Mouse (Mus musculus) thymus, adult 2 months (tissue): ENCODE measurements at regions not wholly inside any gene's neighbourhood (a gene's known extent, or its start where the extent isn't known, plus 50 kb on each side); places are given as distances from the start of the nearest gene placed in this dataset.

ENCODE experiments used
- DNase-seq: peaks from one replicate; pipeline ENCODE4 v3.0.0; 2021
- H3K27ac ChIP-seq: fragments of 200-500 bp; 2 replicates; pipeline ENCODE4 v1.5.1; 2012; ENCODE audit warnings: low read length, control low read depth; ENCODE audit not compliant: control insufficient read depth, insufficient read depth
- H3K27me3 ChIP-seq: fragments of 200-500 bp; 2 replicates; pipeline ENCODE4 v1.6.1; 2012; ENCODE audit warnings: mild to moderate bottlenecking, low read length, moderate library complexity, mixed read lengths; ENCODE audit not compliant: control insufficient read depth, insufficient read depth
- H3K36me3 ChIP-seq: fragments of 200-500 bp; 2 replicates; pipeline ENCODE4 v1.6.1; 2012; ENCODE audit warnings: mild to moderate bottlenecking, low read length, moderate library complexity; ENCODE audit not compliant: control insufficient read depth, insufficient read depth
- H3K4me1 ChIP-seq: fragments of 200-500 bp; replicated peaks from 2 replicates; pipeline ENCODE4 v1.6.1; 2012; ENCODE audit warnings: low read length; ENCODE audit not compliant: control insufficient read depth, insufficient read depth
- H3K4me3 ChIP-seq: fragments of 200-500 bp; 2 replicates; pipeline ENCODE4 v1.5.1; 2012; ENCODE audit warnings: mild to moderate bottlenecking, low read length, control low read depth, moderate library complexity; ENCODE audit not compliant: control insufficient read depth, insufficient read depth
- CTCF ChIP-seq: fragments of 200-500 bp; IDR thresholded peaks from 2 replicates; pipeline ENCODE4 v1.5.1; 2012; ENCODE audit warnings: mild to moderate bottlenecking, control low read depth, low read length, moderate library complexity, borderline replicate concordance; ENCODE audit not compliant: control insufficient read depth, poor library complexity, insufficient read depth; ENCODE audit errors: extremely low read depth
- POLR2A ChIP-seq: fragments of 200-500 bp; IDR thresholded peaks from 2 replicates; pipeline ENCODE4 v1.6.1; 2012; ENCODE audit warnings: mild to moderate bottlenecking, low read length, control low read depth, moderate library complexity; ENCODE audit not compliant: control insufficient read depth, poor library complexity, insufficient read depth; ENCODE audit errors: extremely low read depth
- WGBS: fragments of 180-500 bp; shearing (Covaris S2); methylation state at CpG from one replicate; pipeline ENCODE4 v1.1.7; 2018; 5-methylcytosine and 5-hydroxymethylcytosine counted together

- H3K4me1 ChIP-seq = no peaks in the 10 kb centered on the region
- H3K4me3 ChIP-seq = no peak overlapping the region
- no peak overlapping the region for H3K27ac ChIP-seq
- no peaks in the 10 kb centered on the region for H3K36me3 ChIP-seq
- DNase-seq = no peak
- no peaks in the 10 kb centered on the region for H3K27me3 ChIP-seq
- TF ChIP-seq POLR2A (no peak), CTCF (no peak)
- 88% methylated on average over 5 of the region's 5 CpGs for WGBS
These were observed 106.8 kb upstream of the Wscd1 start for GRCm38 (mm10) chr11:71642886-71643285.

GRCm38 (mm10) chr11:71651756-71652380, 97.9 kb upstream of the Wscd1 start:
- 92% methylated on average over 5 of the region's 5 CpGs for WGBS
- H3K36me3 ChIP-seq = no peaks in the 10 kb centered on the region

GRCm38 (mm10) chr11:71652381-71652775, 97.3 kb upstream of the Wscd1 start:
- no peaks in the 10 kb centered on the region for H3K27me3 ChIP-seq
- TF ChIP-seq CTCF = no peak
- no peak for TF ChIP-seq POLR2A
- no peaks in the 10 kb centered on the region for H3K4me1 ChIP-seq
- no peak overlapping the region for H3K4me3 ChIP-seq
- no peaks in the 10 kb centered on the region for H3K36me3 ChIP-seq
- no peak overlapping the region for H3K27ac ChIP-seq
- 84% methylated on average over 5 of the region's 5 CpGs for WGBS
- DNase-seq = no peak

More at GRCm38 (mm10) chr11:71651756-71652380, 97.9 kb upstream of the Wscd1 start:
- no peak for DNase-seq
- Histone ChIP-seq H3K27ac (no peak overlapping the region), H3K4me3 (no peak overlapping the region), H3K27me3 (no peaks in the 10 kb centered on the region), H3K4me1 (no peaks in the 10 kb centered on the region)
- no peak for TF ChIP-seq POLR2A
- TF ChIP-seq CTCF = no peak

- Histone ChIP-seq H3K27ac (no peak overlapping the region), H3K27me3 (no peaks in the 10 kb centered on the region), H3K36me3 (no peaks in the 10 kb centered on the region), H3K4me1 (no peaks in the 10 kb centered on the region), H3K4me3 (no peak overlapping the region)
- DNase-seq = no peak
- TF ChIP-seq POLR2A = no peak
- TF ChIP-seq CTCF = no peak
- 89% methylated on average over 2 of the region's 2 CpGs for WGBS
These were observed 91.4 kb upstream of the Wscd1 start for GRCm38 (mm10) chr11:71658346-71658745.

GRCm38 (mm10) chr11:71670111-71671050, 79.3 kb upstream of the Wscd1 start:
- TF ChIP-seq POLR2A (no peak; the same call in 1 of the 2 replicates), CTCF (no peak)
- 6% methylated on average over 19 of the region's 19 CpGs for WGBS
- H3K4me3 ChIP-seq = peak overlapping the region; percentile 35
- no peaks in the 10 kb centered on the region for H3K27me3 ChIP-seq
- H3K4me1 ChIP-seq = peaks cover 32% of the 10 kb centered on the region
- peak overlapping the region; percentile 82 for H3K27ac ChIP-seq
- H3K36me3 ChIP-seq = no peaks in the 10 kb centered on the region
- peak; percentile 66 for DNase-seq

GRCm38 (mm10) chr11:71672171-71673050, 77.3 kb upstream of the Wscd1 start:
- WGBS = 90% methylated on average over 8 of the region's 8 CpGs
- no peak overlapping the region for H3K27ac ChIP-seq
- TF ChIP-seq POLR2A (no peak), CTCF (no peak)
- no peak for DNase-seq
- no peaks in the 10 kb centered on the region for H3K27me3 ChIP-seq
- H3K36me3 ChIP-seq = no peaks in the 10 kb centered on the region
- peaks cover 32% of the 10 kb centered on the region for H3K4me1 ChIP-seq
- H3K4me3 ChIP-seq = no peak overlapping the region

- peak; percentile 75 for DNase-seq
- 59% methylated on average over 5 of the region's 5 CpGs for WGBS
- H3K4me3 ChIP-seq = no peak overlapping the region
- peak; percentile 25; the same call in 1 of the 2 replicates for TF ChIP-seq CTCF
- no peak for TF ChIP-seq POLR2A
- H3K36me3 ChIP-seq = no peaks in the 10 kb centered on the region
- no peaks in the 10 kb centered on the region for H3K27me3 ChIP-seq
- H3K27ac ChIP-seq = no peak overlapping the region
- peaks cover 32% of the 10 kb centered on the region for H3K4me1 ChIP-seq
These were observed 75.4 kb upstream of the Wscd1 start for GRCm38 (mm10) chr11:71674319-71674718.
